In genomic region chr19:46220116-46220515, GRCm38 (mm10) we compare ENCODE assay signal across 14 mouse cellular contexts.
"Had no signal": no experiment of that assay in that cellular context is flagged by ENCODE, and none has a peak within 500 bp of the region (broad histone marks: within the 10 kb centered on the region; RNA-seq: fewer than 3 reads in every experiment).

No protein-coding gene starts in this region.

- H3K27ac ChIP-seq: limb, embryonic 15.5 days; liver, embryonic 12.5 days; macrophage; stomach, postnatal 0 days had no signal

- H3K4me2 ChIP-seq: limb, embryonic 15.5 days; liver, embryonic 12.5 days; lung, embryonic 14.5 days; midbrain, embryonic 11.5 days had no signal

- H3K9me3 ChIP-seq: limb, embryonic 15.5 days; liver, embryonic 12.5 days; megakaryocyte, embryonic 14.5 days had no signal

- DNase-seq: kidney, postnatal 25 days; layer of hippocampus, adult 9-11 months; layer of hippocampus, postnatal 36 days; lung, embryonic 14.5 days; lung, postnatal 10 days; right cerebral cortex, adult 18-20 months; right cerebral cortex, postnatal 25 days; thymus, postnatal 4 days had no signal

- H3K9ac ChIP-seq: limb, embryonic 15.5 days; liver, embryonic 12.5 days; lung, embryonic 14.5 days had no signal

- H3K27me3 ChIP-seq: limb, embryonic 15.5 days; liver, embryonic 12.5 days; megakaryocyte, embryonic 14.5 days had no signal

- H3K36me3 ChIP-seq: limb, embryonic 15.5 days; liver, embryonic 12.5 days had no signal

- H3K4me3 ChIP-seq: limb, embryonic 15.5 days; liver, embryonic 12.5 days; megakaryocyte, embryonic 14.5 days had no signal

- ATAC-seq: liver, embryonic 12.5 days had no signal
